Mouse (Mus musculus): ENCODE results near the gene Rpl14.
"Not testable (repeated sequence)": the region's sequence is repeated elsewhere in the genome, so short reads cannot be mapped to it uniquely, and the experiment has no call there.

Rpl14 gene

GRCm38 (mm10) chr9:120570741-120571592 lies at the start of gene Rpl14:
TSS of gene Rpl14 (plus strand) at chr9:120571444.
- peak; percentile 96 for DNase-seq (ENCODE audit: low read depth, low spot score)

- DNase-seq (ENCODE audit: low read depth, low spot score): no peak
Measured at GRCm38 (mm10) chr9:120527270-120527669, 44.0 kb upstream of the Rpl14 start.

GRCm38 (mm10) chr9:120527919-120528318 lies 43.3 kb upstream of the Rpl14 start:
- DNase-seq (ENCODE audit: low read depth, low spot score): no peak

GRCm38 (mm10) chr9:120528815-120529510 lies 42.3 kb upstream of the Rpl14 start:
- DNase-seq (ENCODE audit: low read depth, low spot score): no peak

- no peak for DNase-seq (ENCODE audit: low read depth, low spot score)
Measured at GRCm38 (mm10) chr9:120530471-120530870, 40.8 kb upstream of the Rpl14 start.

- no peak for DNase-seq (ENCODE audit: low read depth, low spot score)
Measured at GRCm38 (mm10) chr9:120532062-120532461, 39.2 kb upstream of the Rpl14 start.

- peak; percentile 47 for DNase-seq (ENCODE audit: low read depth, low spot score)
Measured at GRCm38 (mm10) chr9:120532691-120533090, 38.6 kb upstream of the Rpl14 start.

- DNase-seq (ENCODE audit: low read depth, low spot score): not testable (repeated sequence)
Measured at GRCm38 (mm10) chr9:120533446-120533950, 37.7 kb upstream of the Rpl14 start.

- no peak for DNase-seq (ENCODE audit: low read depth, low spot score)
Measured at GRCm38 (mm10) chr9:120539662-120540251, 31.5 kb upstream of the Rpl14 start, which contains the start of gene Entpd3. TSS of gene Entpd3 (plus strand) at chr9:120539818.

GRCm38 (mm10) chr9:120541411-120541810 lies 29.8 kb upstream of the Rpl14 start:
- DNase-seq (ENCODE audit: low read depth, low spot score): no peak

GRCm38 (mm10) chr9:120542241-120542640 lies 29.0 kb upstream of the Rpl14 start:
- DNase-seq (ENCODE audit: low read depth, low spot score): no peak

- no peak for DNase-seq (ENCODE audit: low read depth, low spot score)
Measured at GRCm38 (mm10) chr9:120545994-120546393, 25.2 kb upstream of the Rpl14 start.

- no peak for DNase-seq (ENCODE audit: low read depth, low spot score)
Measured at GRCm38 (mm10) chr9:120546482-120546881, 24.8 kb upstream of the Rpl14 start.

- DNase-seq (ENCODE audit: low read depth, low spot score): no peak
Measured at GRCm38 (mm10) chr9:120547026-120547668, 24.1 kb upstream of the Rpl14 start.

- DNase-seq (ENCODE audit: low read depth, low spot score): no peak
Measured at GRCm38 (mm10) chr9:120550778-120551177, 20.5 kb upstream of the Rpl14 start.

GRCm38 (mm10) chr9:120563590-120563989 lies 7.7 kb upstream of the Rpl14 start:
- DNase-seq (ENCODE audit: low read depth, low spot score): no peak

GRCm38 (mm10) chr9:120564247-120564646 lies 7.0 kb upstream of the Rpl14 start:
- no peak for DNase-seq (ENCODE audit: low read depth, low spot score)

- no peak for DNase-seq (ENCODE audit: low read depth, low spot score)
Measured at GRCm38 (mm10) chr9:120566384-120566783, 4.9 kb upstream of the Rpl14 start.

GRCm38 (mm10) chr9:120568917-120569316 lies 2.3 kb upstream of the Rpl14 start:
- DNase-seq (ENCODE audit: low read depth, low spot score): no peak

GRCm38 (mm10) chr9:120569721-120570333 lies 1.4 kb upstream of the Rpl14 start:
- peak; percentile 66 for DNase-seq (ENCODE audit: low read depth, low spot score)

GRCm38 (mm10) chr9:120570334-120570725 lies 914 bp upstream of the Rpl14 start:
- no peak for DNase-seq (ENCODE audit: low read depth, low spot score)
